Mouse (Mus musculus) lung, embryonic 14.5 days (tissue): ENCODE measurements around the gene Btn2a2. TPM values are rescaled to one million over a fixed set of nuclear protein-coding genes. Genes with fewer than 3 reads are reported as not detected.

Experiments
- ATAC-seq: fragments of 200-750 bp; cut with Nextera tagmentation; 2 replicates; pipeline ENCODE4 v1.8.0; 2017; ENCODE audit warnings: mild to moderate bottlenecking, moderate TSS enrichment, moderate library complexity; ENCODE audit not compliant: insufficient read depth
- DNase-seq: peaks from one replicate; pipeline ENCODE4 v3.0.0-alpha.2; 2015
- H3K27ac ChIP-seq: fragments of 300-500 bp; sonication (generic); 2 replicates; pipeline ENCODE4 v1.5.1; 2014; ENCODE audit warnings: low read depth, mild to moderate bottlenecking, moderate library complexity
- H3K27me3 ChIP-seq: fragments of 300-500 bp; sonication (generic); 2 replicates; pipeline ENCODE4 v1.6.1; 2014; ENCODE audit warnings: low read length, control low read depth; ENCODE audit not compliant: insufficient read depth
- H3K36me3 ChIP-seq: fragments of 300-500 bp; sonication (generic); 2 replicates; pipeline ENCODE4 v1.6.1; 2014; ENCODE audit warnings: control low read depth; ENCODE audit not compliant: insufficient read depth
- H3K4me1 ChIP-seq: fragments of 300-500 bp; sonication (generic); 2 replicates; pipeline ENCODE4 v1.6.1; 2014; ENCODE audit warnings: antibody characterized with exemption, control low read depth; ENCODE audit not compliant: insufficient read depth
- H3K4me2 ChIP-seq: fragments of 300-500 bp; sonication (generic); 2 replicates; pipeline ENCODE4 v1.6.1; 2014; ENCODE audit warnings: mild to moderate bottlenecking
- H3K4me3 ChIP-seq: fragments of 300-500 bp; sonication (generic); 2 replicates; pipeline ENCODE4 v1.5.1; 2014; ENCODE audit warnings: low read depth, low read length
- H3K9ac ChIP-seq: fragments of 300-500 bp; sonication (generic); 2 replicates; pipeline ENCODE4 v1.6.1; 2014
- H3K9me3 ChIP-seq: fragments of 300-500 bp; sonication (generic); 2 replicates; pipeline ENCODE4 v1.6.1; 2016; ENCODE audit warnings: low read depth, low read length, control low read depth
- CTCF ChIP-seq: IDR thresholded peaks from 2 replicates; pipeline ENCODE4 v1.5.1; 2016; ENCODE audit warnings: antibody characterized with exemption, low read depth
- WGBS: fragments of 180-500 bp; shearing (Covaris S2); extraction: QIAGEN DNeasy Blood & Tissue Kit; methylation state at CpG from one replicate; pipeline ENCODE4 v1.1.7; 2014; 5-methylcytosine and 5-hydroxymethylcytosine counted together
- polyA plus RNA-seq: library from polyadenylated mRNA; unstranded; fragments of >200 nt; fragmentation: Nextera tagmentation; extraction: Ambion mirVana; gene quantifications from 2 replicates; pipeline ENCODE4 v1.2.1, GENCODE M21; 2014

The Btn2a2 gene
- polyA plus RNA-seq, 1 experiment from 2014 or later, result 0.63 TPM

DNA sequence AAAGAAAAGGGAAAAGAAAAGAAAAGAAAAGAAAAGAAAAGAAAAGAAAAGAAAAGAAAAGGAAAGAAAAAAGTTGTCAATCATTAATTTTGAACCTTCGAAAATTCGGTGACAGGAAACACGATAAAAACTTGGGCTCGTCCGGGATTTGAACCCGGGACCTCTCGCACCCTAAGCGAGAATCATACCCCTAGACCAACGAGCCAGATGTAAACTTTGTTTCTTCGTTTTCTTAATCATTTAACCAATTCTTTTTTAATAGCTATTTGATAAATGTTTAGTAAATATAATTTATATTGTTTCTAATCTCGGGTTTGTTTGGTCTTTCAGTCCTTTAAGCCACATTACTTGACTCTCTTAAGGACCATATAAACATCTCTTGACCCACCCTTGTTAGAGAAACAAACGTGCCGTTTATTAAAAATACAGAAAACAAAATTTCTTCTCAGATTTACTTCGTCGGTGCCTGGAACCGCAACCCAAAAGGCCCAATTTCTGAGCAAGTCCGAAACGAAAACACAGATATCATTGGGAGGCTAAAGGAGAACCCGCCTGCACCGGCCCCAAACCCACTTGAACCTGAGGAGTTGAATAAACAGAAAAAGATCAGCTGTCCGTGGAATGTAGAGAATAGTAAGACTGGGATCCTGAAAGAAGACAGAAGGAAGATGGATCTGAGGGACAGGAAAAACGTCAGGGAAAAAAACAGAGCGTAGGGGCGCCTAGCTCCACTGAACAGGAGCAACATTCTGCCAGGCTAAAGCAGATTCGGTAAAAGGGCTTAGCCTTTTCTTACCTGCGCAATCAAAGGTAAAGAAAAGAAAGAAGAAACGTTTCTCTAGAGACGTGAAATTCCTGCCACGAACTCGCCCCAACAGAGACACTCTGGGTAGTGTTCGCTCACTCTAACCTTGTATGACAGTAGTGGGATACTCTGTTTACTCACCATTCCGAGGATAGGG lies 51.5 kb downstream of the Btn2a2 start:
- Histone ChIP-seq H3K9ac (peak overlapping the region; percentile 56), H3K9me3 (no peaks in the 10 kb centered on the region), H3K27ac (peak overlapping the region; percentile 68), H3K27me3 (no peaks in the 10 kb centered on the region), H3K4me3 (peak overlapping the region; percentile 55), H3K36me3 (no peaks in the 10 kb centered on the region), H3K4me2 (peak overlapping the region; percentile 61), H3K4me1 (0 out of 2 replicates have a peak, but pooled peaks cover 3% of the 10 kb centered on the region)
- peak; percentile 88 for DNase-seq
- no peak for TF ChIP-seq CTCF
- under 1% methylated on average over 32 of the region's 32 CpGs for WGBS
- peak; percentile 10 for ATAC-seq

DNA sequence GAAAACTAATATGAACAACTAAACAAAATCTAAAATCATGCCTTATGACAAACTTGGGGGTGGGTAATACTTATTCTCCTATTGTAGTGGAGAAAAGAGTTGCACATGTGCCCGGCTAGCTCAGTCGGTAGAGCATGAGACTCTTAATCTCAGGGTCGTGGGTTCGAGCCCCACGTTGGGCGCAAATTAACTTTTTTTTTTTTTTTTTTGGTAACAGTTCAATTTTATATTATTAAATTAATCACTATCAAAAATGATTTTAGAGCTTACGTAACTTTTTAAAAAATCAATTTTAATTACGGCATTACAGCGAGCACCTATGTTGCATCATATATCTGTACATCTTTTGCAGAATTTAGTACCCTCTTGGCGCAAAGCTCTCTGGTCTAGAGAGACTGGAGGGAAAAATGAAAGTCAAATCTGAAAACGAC lies 52.4 kb downstream of the Btn2a2 start:
- peak overlapping the region; percentile 48; the same call in 1 of the 2 replicates for H3K27ac ChIP-seq
- no peaks in the 10 kb centered on the region for H3K36me3 ChIP-seq
- peak overlapping the region; percentile 37 for H3K4me3 ChIP-seq
- H3K9ac ChIP-seq, result no peak overlapping the region; the same call in 1 of the 2 replicates
- no peak for TF ChIP-seq CTCF
- WGBS, result 1% methylated on average over 11 of the region's 11 CpGs
- H3K4me2 ChIP-seq, result peak overlapping the region; percentile 61
- no peak for ATAC-seq
- peak; percentile 89 for DNase-seq
- no peaks in the 10 kb centered on the region for H3K27me3 ChIP-seq
- H3K4me1 ChIP-seq, result 0 out of 2 replicates have a peak, but pooled peaks cover 3% of the 10 kb centered on the region
- H3K9me3 ChIP-seq, result no peaks in the 10 kb centered on the region

DNA sequence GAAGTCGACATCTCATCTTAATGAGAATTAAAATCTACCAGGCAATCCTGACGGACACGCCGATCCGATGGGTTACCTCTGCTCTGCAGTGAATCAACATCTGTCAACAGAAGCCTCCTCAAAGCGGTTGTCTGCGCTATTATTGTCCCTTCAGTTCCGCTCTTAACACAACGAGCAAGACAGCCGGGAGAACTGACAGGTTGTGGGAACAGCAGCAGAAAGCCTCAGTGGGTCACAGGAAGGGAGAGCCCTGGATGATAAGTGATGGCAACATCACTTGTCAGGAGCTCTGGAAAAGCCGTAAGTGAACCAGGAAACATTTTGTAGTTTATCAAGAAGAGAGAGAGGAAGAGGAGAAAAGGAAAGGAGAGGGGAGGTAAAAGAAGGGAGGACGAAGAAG lies 53.0 kb downstream of the Btn2a2 start:
- Histone ChIP-seq H3K4me3 (peak overlapping the region; percentile 37), H3K9ac (peak overlapping the region; percentile 47), H3K27ac (no peak overlapping the region), H3K4me1 (0 out of 2 replicates have a peak, but pooled peaks cover 3% of the 10 kb centered on the region), H3K9me3 (no peaks in the 10 kb centered on the region), H3K36me3 (no peaks in the 10 kb centered on the region), H3K4me2 (peak overlapping the region; percentile 61), H3K27me3 (no peaks in the 10 kb centered on the region)
- 1% methylated on average over 12 of the region's 12 CpGs for WGBS
- no peak for TF ChIP-seq CTCF
- DNase-seq, result peak; percentile 64
- ATAC-seq, result no peak

DNA sequence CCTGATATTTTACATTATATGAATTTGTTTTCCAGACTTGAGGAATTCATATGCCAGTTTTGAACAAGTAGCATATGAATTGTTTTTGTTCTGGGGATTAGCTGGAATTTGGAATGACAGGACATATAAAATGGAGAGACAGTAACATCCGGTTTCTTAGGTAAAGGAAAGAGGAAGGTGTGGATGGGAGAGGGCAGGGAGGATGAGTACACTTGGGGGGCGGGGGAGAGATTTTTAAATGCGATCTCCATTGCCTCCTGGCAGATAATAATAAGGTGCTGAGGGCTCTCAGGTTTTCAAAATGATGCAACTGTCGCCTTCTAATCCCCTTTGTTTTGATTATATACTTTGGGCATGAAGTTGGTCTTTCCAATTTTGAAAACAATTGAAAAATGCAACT lies 53.4 kb downstream of the Btn2a2 start:
- H3K36me3 ChIP-seq, result no peaks in the 10 kb centered on the region
- WGBS, result 10% methylated on average over 4 of the region's 4 CpGs
- DNase-seq (no peak), ATAC-seq (no peak)
- H3K4me2 ChIP-seq, result peak overlapping the region; percentile 61
- no peaks in the 10 kb centered on the region for H3K27me3 ChIP-seq
- peak overlapping the region; percentile 47 for H3K9ac ChIP-seq
- H3K4me3 ChIP-seq, result peak overlapping the region; percentile 37
- no peak for TF ChIP-seq CTCF
- H3K4me1 ChIP-seq, result 0 out of 2 replicates have a peak, but pooled peaks cover 3% of the 10 kb centered on the region
- H3K27ac ChIP-seq, result no peak overlapping the region
- H3K9me3 ChIP-seq, result no peaks in the 10 kb centered on the region

DNA sequence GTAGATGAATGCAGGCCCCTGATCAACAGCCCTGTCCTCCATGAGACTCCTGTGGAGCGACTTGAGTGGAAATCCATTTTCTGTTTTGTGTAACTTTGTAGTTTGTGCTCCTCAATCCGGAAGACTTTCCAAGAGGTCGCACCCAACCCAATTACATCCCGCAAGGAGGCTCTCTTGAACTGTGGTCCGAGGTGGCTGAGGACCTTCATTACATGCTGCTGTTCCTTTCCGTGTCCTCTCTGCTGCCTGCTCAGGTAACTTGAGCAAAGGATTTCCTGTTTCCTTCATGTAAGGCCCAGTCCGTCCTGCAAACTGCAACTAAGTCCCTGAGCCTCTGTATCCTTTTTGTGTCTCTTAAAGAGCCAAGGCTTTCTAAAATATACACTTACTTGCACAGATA lies 54.2 kb downstream of the Btn2a2 start:
- Histone ChIP-seq H3K4me1 (0 out of 2 replicates have a peak, but pooled peaks cover 3% of the 10 kb centered on the region), H3K9me3 (no peaks in the 10 kb centered on the region), H3K36me3 (no peaks in the 10 kb centered on the region), H3K27me3 (no peaks in the 10 kb centered on the region), H3K9ac (no peak overlapping the region), H3K4me3 (peak overlapping the region; percentile 37; the same call in 1 of the 2 replicates), H3K4me2 (peak overlapping the region; percentile 61), H3K27ac (peak overlapping the region; percentile 5; the same call in 1 of the 2 replicates)
- DNase-seq (peak; percentile 29), ATAC-seq (no peak)
- no peak for TF ChIP-seq CTCF
- 15% methylated on average over 7 of the region's 7 CpGs for WGBS

DNA sequence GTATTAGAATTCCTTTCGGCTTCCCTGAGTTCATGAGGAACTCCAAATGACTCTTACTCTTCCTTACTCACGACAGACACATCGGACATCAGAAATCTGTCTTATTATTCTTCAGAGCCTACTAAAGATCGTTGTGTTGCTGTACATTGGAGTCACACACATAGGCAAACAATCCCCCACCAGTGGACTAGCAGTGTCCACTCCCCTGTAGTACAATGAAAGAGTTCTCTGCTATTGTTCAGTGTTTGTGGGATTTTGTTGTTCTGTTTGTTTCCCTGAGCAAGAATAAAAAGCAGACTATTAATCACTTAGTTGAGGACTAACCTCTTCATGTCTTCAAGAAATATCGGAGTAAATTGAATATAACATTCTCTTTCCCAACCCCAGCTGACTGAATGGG lies 54.9 kb downstream of the Btn2a2 start:
- no peak for ATAC-seq
- Histone ChIP-seq H3K4me2 (peak overlapping the region; percentile 80), H3K4me3 (no peak overlapping the region)

DNA sequence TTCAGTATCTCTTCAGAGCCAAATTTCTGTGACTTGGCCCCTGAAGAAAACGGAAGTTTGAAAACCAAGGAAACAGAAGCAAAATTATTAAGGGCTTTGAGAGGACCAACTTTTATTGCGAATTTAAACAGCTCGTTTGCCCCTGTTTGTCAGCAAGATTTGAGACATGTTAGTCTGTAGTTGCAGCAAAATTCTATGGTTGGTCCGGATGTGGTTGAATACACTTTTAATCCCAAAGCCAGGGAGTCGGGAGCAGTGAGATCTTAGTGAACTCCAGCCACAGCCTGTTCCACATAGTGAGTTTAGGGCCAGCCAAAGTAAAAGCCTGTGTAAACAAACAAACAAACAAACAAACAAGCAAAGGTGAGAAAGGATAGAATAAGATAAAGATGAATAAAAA lies 55.5 kb downstream of the Btn2a2 start:
- ATAC-seq, result no peak
- Histone ChIP-seq H3K36me3 (no peaks in the 10 kb centered on the region), H3K9ac (peak overlapping the region; percentile 42), H3K27ac (peak overlapping the region; percentile 44), H3K9me3 (no peaks in the 10 kb centered on the region), H3K4me3 (peak overlapping the region; percentile 56), H3K27me3 (no peaks in the 10 kb centered on the region), H3K4me1 (0 out of 2 replicates have a peak, but pooled peaks cover 3% of the 10 kb centered on the region), H3K4me2 (peak overlapping the region; percentile 80)
- DNase-seq, result no peak
- whole genome bisulfite sequencing, result 11% methylated on average over 5 of the region's 5 CpGs
- no peak for TF ChIP-seq CTCF

More for the DNA sequence above, 54.9 kb downstream of the Btn2a2 start:
- TF ChIP-seq CTCF, result no peak
- H3K9me3 ChIP-seq, result no peaks in the 10 kb centered on the region
- no peak for DNase-seq
- WGBS, result 58% methylated on average over 5 of the region's 5 CpGs
- H3K27ac ChIP-seq, result peak overlapping the region; percentile 36; the same call in 1 of the 2 replicates
- H3K27me3 ChIP-seq, result no peaks in the 10 kb centered on the region
- no peak overlapping the region; the same call in 1 of the 2 replicates for H3K9ac ChIP-seq
- no peaks in the 10 kb centered on the region for H3K36me3 ChIP-seq
- H3K4me1 ChIP-seq, result 0 out of 2 replicates have a peak, but pooled peaks cover 3% of the 10 kb centered on the region
